Mouse (Mus musculus) left cerebral cortex, postnatal 14 days (tissue): ENCODE data around the gene Smim6. TPM values are rescaled to one million over a fixed set of nuclear protein-coding genes. Genes with fewer than 3 reads are reported as not detected.

Experiments used
- DNase-seq, 2 experiments: peaks; one replicate each; pipeline ENCODE4 v3.0.0; 2021 to 2022; ENCODE audit warnings: low spot score in 2 of 2, mixed read lengths in 1 of 2
- intact Hi-C: fragments of 180-260 bp; cut with DNase I; formaldehyde crosslinking; loops from one replicate; pipeline ENCODE4 v1.15.1; 2025
- long read RNA-seq, 2 experiments: library from polyadenylated mRNA; stranded (forward); transcript quantifications; one replicate each; pipeline ENCODE4 v2.0.0; 2021
- total RNA-seq, 2 experiments: library from RNA; stranded (reverse); gene quantifications; 2 replicates each; pipeline ENCODE4 v1.2.3; 2021

The Smim6 gene
- total RNA-seq = not detected
- long read RNA-seq, experiment 1, partial matches to known transcripts = 0 of 1 reads
- long read RNA-seq, experiment 1, other reads (novel, unspliced or antisense) = 1 of 1 reads
- long read RNA-seq, experiment 2, partial matches to known transcripts = 0 of 1 reads
- long read RNA-seq, experiment 2, other reads (novel, unspliced or antisense) = 0 of 1 reads

DNA sequence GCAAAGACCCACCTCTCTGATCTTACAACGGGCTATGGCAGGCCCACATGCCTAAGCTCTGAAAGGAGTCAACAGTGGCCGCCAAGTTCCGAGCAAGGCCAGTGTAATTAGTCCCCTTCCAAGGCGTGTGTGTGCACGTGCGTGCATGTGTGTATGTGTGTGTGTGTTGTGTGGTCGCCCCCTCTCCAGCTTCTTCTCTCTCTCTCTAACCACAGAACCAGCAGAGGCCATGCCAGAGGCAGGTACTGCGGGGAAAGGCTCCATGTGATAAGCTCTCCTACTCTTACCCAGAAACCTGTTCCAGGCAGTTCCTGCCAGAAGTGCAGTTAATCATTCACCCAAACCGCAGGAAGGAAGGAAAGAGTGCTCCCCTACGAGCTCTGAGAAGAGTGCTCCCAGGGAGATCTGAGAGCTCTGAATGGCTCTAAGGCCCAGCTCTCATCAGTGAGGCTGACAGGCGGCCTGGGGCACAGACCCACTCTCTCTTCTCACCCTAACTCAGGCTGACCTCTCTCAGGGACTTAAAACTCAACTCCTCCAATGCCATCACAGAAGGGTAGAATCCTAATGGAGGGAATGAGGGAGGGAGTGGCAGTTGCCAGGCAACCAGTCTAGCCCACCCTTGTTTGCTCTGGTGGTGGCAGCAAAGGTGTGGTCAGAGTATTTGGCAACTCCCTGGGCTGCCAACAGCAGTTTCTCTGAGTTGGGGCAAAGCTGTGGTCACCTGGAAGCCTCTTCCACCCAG, at the start of gene Smim6:
Gene Smim6, plus strand, starts transcription at position 386 of the 745 bp plus-strand sequence.
- intact Hi-C loops = no loop called here
- no peak for DNase-seq

GRCm38 (mm10) chr11:115863895-115864294, 47.9 kb upstream of the Smim6 start:
- DNase-seq = no peak
- intact Hi-C loops = no loop called here

DNA sequence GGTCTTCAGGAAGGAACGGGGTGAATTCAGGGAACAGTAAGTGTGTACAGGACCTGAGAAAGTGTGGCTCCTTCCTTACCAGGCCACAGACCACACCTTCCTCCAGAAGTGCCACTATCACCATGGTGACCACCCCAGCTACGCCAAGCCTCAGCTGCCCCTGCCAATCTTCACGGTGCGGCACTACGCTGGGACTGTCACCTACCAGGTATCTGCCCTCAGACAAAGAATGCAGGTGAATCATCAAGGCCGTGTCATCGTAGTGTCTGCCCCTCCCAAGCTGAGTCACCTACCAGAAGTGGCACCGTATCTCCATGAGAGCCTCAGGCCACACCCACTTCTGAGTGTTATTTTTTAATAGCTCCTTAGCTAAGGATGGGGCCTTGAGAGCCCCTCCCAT, 42.4 kb upstream of the Smim6 start:
- intact Hi-C loops = no loop called here
- no peak for DNase-seq

DNA sequence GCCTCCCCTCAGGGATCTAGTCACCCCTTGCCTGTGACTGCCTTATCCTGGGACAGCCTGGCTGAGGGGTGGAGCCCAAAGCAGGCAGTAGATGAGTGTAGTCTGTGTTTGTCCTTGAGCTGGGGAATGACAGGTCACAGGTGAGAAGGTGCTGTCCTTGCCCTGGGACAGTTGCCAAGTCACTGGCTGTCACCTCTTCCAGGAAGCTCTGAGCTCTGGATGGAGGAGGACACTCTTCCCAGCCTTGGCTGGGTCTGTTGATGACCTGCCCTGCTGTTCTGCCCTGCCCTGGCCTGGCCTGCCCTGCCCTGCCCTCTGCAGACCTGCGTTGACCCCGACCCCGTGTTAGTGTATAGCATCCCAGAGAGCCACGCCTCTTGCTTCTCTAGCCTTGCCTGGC, 39.4 kb upstream of the Smim6 start:
- DNase-seq = no peak
- intact Hi-C loops = no loop called here

DNA sequence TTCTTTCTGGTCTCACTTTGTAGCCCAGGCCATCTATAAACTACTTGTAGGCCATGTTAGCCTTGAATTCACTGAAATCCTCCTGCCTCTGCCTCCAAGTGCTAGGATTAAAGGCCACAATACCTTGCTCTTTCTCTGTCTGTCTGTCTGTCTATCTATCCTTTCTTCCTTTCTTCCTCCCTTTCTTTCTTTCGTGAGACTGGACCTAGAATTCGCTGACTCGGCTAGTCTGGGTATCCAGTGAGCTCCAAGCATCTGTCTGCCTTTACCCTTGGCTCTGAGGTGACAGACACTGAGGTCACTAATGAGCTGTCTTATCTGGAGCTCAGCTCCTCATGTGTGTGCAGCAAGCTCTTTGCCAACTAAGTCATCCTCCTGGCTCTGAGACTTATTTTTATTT, 35.9 kb upstream of the Smim6 start:
- DNase-seq = no peak
- intact Hi-C loops = no loop called here

- no peak for DNase-seq
- intact Hi-C loops = no loop called here
These were observed 35.4 kb upstream of the Smim6 start for GRCm38 (mm10) chr11:115876438-115876837.

DNA sequence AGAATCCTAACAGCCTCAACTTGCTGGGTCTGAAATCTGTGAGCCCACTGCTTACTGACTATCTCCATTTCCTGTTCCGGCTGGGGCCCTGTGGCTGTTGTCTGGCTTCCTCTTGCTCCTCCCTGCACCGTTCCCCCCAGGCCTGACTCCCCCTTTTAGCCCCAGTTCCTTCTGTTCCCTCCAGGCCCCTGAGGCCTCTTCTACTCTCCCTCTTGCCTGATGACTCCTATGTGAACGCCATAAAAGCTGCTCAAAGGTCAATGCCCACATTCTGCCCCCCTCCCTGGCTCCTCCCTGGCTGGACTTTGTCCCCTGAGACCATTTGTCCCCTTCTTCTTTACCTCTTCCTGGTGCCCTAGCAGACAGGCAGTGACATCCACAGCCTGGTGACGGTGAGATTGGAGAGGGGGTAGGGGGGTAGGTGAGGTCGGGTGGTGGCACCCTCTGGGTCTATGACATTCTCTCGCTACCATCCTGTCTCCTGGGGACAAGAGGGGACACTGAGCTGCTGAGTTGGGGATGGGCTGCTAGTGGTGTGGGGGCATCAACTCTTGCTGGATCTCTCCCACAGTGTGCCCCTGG, 34.6 kb upstream of the Smim6 start:
- intact Hi-C loops = no loop called here

GRCm38 (mm10) chr11:115878071-115878470, 33.7 kb upstream of the Smim6 start:
- intact Hi-C loops = no loop called here
- DNase-seq = no peak

More for the DNA sequence above, 34.6 kb upstream of the Smim6 start:
- no peak for DNase-seq

DNA sequence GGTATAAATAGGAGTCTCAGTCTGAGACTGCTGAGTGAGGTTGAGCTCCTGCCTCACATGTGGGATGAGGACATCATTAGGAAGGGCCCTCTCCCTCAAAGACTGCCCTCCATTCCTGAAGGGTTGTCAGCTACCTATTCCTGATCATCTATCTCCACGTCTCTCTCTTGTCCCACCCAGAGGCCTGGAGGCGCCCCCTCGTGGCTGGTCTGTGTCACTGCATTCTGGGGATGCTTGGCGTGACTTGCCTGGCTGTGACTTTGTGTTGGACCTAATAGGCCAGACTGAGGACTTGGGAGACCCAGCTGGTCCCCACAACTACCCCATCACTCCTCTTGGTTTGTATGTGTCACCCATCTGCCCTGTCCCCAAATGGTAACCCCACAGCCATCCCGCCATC, 30.8 kb upstream of the Smim6 start:
- intact Hi-C loops = no loop called here

DNA sequence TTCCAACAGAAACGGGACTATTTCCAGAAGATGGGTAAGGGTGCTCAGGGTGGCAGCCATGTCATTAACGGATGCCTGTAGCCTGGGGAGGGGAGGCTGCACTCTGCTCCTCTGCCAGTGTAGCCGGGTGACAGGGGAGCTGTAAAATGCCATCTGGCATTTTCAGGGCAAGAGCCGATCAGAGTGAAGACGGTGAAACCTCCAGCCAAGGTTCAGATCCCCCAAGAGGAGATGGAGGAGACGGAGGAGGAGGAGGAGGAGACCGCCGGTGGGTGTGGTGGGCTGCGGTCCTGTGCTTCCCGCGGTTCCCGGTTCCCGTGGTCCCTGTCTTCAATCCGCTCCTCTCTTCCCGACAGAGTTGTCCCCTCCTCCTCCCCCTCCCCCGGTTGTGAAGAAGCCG, 28.6 kb upstream of the Smim6 start:
- no peak for DNase-seq
- intact Hi-C loops = no loop called here

More for the DNA sequence above, 30.8 kb upstream of the Smim6 start:
- no peak for DNase-seq

DNA sequence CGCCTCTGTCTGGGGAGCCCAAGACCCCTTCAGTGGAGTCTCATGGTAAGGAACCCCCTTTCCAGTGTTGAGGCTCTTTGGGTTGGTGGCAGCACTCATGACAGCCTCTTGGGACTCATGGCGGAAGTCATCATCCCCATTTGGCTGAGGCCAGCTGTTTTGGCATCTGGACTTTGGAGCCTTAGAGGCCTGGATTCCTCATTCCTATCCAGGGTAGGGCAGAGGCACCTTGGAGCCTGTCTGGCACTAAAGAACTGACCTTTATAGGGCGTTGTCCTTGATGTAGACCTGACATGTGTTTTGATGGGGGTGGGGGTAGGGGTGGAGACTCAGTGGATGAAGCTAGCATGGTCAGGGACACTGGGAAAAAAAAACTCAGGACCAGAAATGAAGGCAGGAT, 27.5 kb upstream of the Smim6 start:
- intact Hi-C loops = no loop called here

GRCm38 (mm10) chr11:115885281-115885680, 26.5 kb upstream of the Smim6 start:
- DNase-seq = no peak
- intact Hi-C loops = no loop called here

More for the DNA sequence above, 27.5 kb upstream of the Smim6 start:
- DNase-seq = no peak

DNA sequence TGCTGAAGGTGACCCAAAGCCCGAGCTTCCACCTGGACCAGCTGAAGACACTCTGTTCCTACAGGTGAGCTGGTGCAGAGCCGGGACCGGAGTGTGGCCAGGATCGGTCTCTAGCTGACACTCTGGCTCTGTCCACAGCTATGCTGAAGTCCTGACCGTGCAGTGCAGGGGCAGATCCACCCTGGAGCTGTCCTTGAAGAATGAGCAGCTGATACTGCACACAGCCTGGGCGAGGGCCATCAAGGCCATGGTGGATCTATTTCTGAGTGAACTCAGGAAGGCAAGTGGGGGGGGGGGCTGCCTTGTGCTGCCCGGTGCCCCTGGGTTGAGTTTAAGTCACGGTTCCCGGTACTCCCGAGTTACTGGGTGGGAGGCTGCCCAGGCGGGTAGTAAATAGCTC, 25.4 kb upstream of the Smim6 start:
- intact Hi-C loops = no loop called here

DNA sequence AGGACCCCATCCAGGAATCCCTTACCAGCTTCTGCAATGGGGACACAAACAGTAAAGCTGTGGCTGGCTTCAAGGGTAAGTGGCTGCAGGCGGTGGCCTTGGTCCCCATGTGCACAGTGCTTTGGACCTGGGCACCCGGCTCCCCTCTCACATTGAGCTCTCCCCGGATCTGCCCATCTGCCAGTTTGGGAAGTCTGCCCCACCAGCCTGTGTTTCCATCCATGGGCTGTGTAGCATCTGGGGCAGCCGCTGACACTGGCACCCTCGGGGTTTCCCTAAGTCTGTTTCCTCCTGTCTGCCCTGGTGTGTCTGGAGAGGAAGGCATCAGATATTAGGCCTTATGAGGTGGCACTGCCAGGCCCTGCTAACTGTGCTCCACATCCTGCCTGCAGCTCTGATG, 23.8 kb upstream of the Smim6 start:
- intact Hi-C loops = no loop called here
- DNase-seq = no peak

More for the DNA sequence above, 25.4 kb upstream of the Smim6 start:
- DNase-seq = no peak

DNA sequence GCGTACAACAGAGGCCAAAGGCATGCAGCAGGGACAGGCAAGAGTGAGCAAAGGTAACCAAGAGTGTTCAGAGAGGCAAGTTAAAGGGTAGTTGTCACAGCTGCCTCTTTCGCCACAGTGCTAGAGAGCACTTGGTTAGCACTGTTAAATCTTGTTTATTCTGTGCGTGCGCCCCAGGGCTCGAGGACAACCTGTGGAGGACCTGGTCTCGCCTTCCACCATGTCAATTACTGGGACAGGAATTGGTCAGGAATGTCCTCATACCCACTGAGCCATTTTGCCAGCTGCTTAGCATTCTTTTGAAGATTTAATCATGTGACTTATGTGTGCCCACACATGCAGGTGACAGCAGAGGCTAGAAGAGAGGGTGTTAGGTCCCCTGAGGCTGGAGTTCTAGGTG, 22.7 kb upstream of the Smim6 start:
- intact Hi-C loops = no loop called here
- DNase-seq = no peak

GRCm38 (mm10) chr11:115892213-115892612, 19.6 kb upstream of the Smim6 start:
- intact Hi-C loops = no loop called here
- no peak for DNase-seq

GRCm38 (mm10) chr11:115893071-115893470, 18.7 kb upstream of the Smim6 start:
- DNase-seq = no peak
- intact Hi-C loops = no loop called here

DNA sequence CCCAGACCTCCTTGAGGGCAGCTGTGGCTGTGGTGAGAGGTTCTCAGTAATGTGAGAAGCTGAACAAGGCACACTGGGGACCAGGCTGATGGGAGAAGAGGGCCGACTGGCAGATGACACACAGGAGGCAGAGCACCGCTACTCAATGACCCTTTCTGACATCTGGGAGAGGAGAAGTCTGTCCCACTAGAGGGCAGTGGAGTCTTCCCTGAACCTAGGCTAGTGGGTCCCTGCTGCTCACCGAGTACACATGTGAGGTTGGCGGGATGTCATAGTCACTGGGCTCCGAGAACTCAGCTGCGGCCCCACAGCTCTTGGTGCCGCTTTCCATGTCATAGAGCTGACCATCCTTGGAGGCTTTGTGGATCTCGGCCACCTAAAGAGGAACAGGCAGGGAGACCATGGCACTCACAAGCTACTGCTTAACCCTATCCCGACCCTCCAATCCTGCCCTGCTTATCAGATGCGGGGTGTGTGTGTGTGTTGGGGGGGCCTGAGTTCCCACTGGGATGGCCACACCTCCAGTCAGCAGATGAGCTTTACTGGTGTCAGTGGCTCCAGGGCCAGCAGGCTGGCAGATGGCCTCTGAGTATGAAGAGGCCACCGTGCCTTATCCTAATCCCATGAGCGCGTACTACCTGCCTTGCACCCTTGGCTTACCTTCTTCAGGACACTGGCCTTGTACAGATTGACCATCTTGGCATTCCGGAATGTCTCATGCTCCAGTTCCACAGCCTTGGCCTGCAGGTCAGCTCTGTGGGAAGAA, 16.9 kb upstream of the Smim6 start:
- DNase-seq = no peak
- intact Hi-C loops = no loop called here

- intact Hi-C loops = no loop called here
- no peak for DNase-seq
These were observed 13.4 kb upstream of the Smim6 start for GRCm38 (mm10) chr11:115898446-115898845.

- DNase-seq = peak; percentile 42 to 78
- intact Hi-C loops = no loop called here
These were observed 12.9 kb upstream of the Smim6 start for GRCm38 (mm10) chr11:115898886-115899285.
